Mouse (Mus musculus) hindbrain, embryonic 11.5 days (tissue): ENCODE measurements at regions not wholly inside any gene's neighbourhood (a gene's known extent, or its start where the extent isn't known, plus 50 kb on each side); places are given as distances from the start of the nearest gene placed in this dataset.

ENCODE experiments used
- ATAC-seq: fragments of 200-750 bp; cut with Nextera tagmentation; 2 replicates; pipeline ENCODE4 v1.8.0; 2017; ENCODE audit warnings: mild to moderate bottlenecking, moderate TSS enrichment, moderate library complexity; ENCODE audit not compliant: low FRiP score
- DNase-seq: peaks from one replicate; pipeline ENCODE4 v3.0.0-alpha.2; 2015; ENCODE audit warnings: low spot score
- H3K27ac ChIP-seq: fragments of 300-500 bp; sonication (generic); 2 replicates; pipeline ENCODE4 v1.5.1; 2014; ENCODE audit warnings: mild to moderate bottlenecking, low read depth, low read length
- H3K27me3 ChIP-seq: fragments of 300-500 bp; sonication (generic); 2 replicates; pipeline ENCODE4 v1.6.1; 2014; ENCODE audit warnings: mild to moderate bottlenecking, low read length, moderate library complexity, mixed read lengths; ENCODE audit not compliant: control insufficient read depth, insufficient read depth
- H3K36me3 ChIP-seq: fragments of 300-500 bp; sonication (generic); 2 replicates; pipeline ENCODE4 v1.6.1; 2014; ENCODE audit warnings: mild to moderate bottlenecking, low read length, moderate library complexity, mixed read lengths; ENCODE audit not compliant: control insufficient read depth, insufficient read depth
- H3K4me1 ChIP-seq: fragments of 300-500 bp; sonication (generic); replicated peaks from 2 replicates; pipeline ENCODE4 v1.6.1; 2014; ENCODE audit warnings: low read length, mixed read lengths; ENCODE audit not compliant: control insufficient read depth, insufficient read depth
- H3K4me2 ChIP-seq: fragments of 300-500 bp; sonication (generic); replicated peaks from 2 replicates; pipeline ENCODE4 v1.6.1; 2014; ENCODE audit warnings: mild to moderate bottlenecking, low read depth, low read length
- H3K4me3 ChIP-seq: fragments of 300-500 bp; sonication (generic); 2 replicates; pipeline ENCODE4 v1.5.1; 2014; ENCODE audit warnings: low read depth, low read length
- H3K9ac ChIP-seq: fragments of 300-500 bp; sonication (generic); 2 replicates; pipeline ENCODE4 v1.6.1; 2014; ENCODE audit warnings: low read depth, low read length
- H3K9me3 ChIP-seq: fragments of 300-500 bp; sonication (generic); 2 replicates; pipeline ENCODE4 v1.6.1; 2016; ENCODE audit warnings: low read length; ENCODE audit not compliant: control insufficient read depth
- WGBS: fragments of 180-500 bp; shearing (Covaris S2); extraction: QIAGEN DNeasy Blood & Tissue Kit; methylation state at CpG from one replicate; pipeline ENCODE4 v1.1.7; 2014; 5-methylcytosine and 5-hydroxymethylcytosine counted together

DNA sequence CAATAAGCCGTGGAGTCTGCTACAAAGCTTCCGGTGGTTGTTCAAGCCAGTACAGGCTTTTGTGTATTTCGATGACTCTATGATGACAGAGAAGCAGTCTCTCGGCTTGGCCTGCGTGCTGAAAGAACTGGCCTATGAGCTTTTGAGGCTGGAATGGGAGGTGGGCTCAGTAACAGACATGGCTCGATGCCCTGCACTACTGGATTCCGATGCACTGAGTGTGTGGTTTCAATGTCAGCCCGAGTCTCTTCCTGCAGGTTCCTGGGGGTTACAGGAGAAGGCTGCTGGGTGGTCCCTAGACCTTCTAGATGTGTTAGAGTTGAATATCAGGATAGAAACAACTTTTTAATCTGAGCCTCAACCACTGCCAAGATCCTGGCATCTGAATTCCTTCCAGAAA, 53.2 kb downstream of the Gm815 start:
- H3K9me3 ChIP-seq, result no peaks in the 10 kb centered on the region
- no peaks in the 10 kb centered on the region for H3K4me1 ChIP-seq
- ATAC-seq (no peak), DNase-seq (no peak)
- no peaks in the 10 kb centered on the region for H3K36me3 ChIP-seq
- H3K4me2 ChIP-seq, result no peak overlapping the region
- no peak overlapping the region for H3K9ac ChIP-seq
- no peaks in the 10 kb centered on the region for H3K27me3 ChIP-seq
- no peak overlapping the region for H3K27ac ChIP-seq
- H3K4me3 ChIP-seq, result no peak overlapping the region
- 83% methylated on average over 8 of the region's 8 CpGs for WGBS

DNA sequence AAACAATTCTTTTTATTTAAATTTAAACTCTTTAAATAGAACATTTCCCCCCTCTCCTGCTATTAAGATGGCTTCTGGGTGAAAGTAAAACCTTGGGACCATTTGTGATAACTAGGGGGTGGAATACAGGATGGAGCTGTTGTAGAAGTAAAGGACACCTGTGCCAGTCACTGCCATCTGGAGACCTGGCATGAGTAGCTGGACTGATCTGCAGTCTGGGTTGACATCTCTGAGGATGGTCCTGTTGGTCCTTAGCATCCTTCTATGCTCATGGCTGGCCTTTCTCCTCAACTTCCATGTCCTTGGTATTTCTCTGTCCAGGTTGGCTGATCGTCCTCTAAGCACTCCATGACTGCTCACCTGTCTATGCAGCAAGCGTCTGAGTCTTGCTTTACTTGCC, 58.3 kb downstream of the Gm815 start:
- Histone ChIP-seq H3K27me3 (no peaks in the 10 kb centered on the region), H3K36me3 (no peaks in the 10 kb centered on the region), H3K27ac (no peak overlapping the region), H3K4me1 (no peaks in the 10 kb centered on the region), H3K9me3 (no peaks in the 10 kb centered on the region), H3K4me3 (no peak overlapping the region), H3K4me2 (no peak overlapping the region), H3K9ac (no peak overlapping the region)
- ATAC-seq (no peak), DNase-seq (no peak)
- 86% methylated on average over 2 of the region's 2 CpGs for WGBS

GRCm38 (mm10) chr19:26946562-26946961, 60.9 kb downstream of the Gm815 start:
- Histone ChIP-seq H3K4me3 (no peak overlapping the region), H3K4me2 (no peak overlapping the region), H3K27me3 (no peaks in the 10 kb centered on the region), H3K9me3 (no peaks in the 10 kb centered on the region), H3K9ac (no peak overlapping the region), H3K27ac (no peak overlapping the region), H3K36me3 (no peaks in the 10 kb centered on the region), H3K4me1 (no peaks in the 10 kb centered on the region)
- DNase-seq (no peak), ATAC-seq (no peak)
- 81% methylated on average over 3 of the region's 3 CpGs for WGBS

GRCm38 (mm10) chr19:26948479-26948878, 62.8 kb downstream of the Gm815 start:
- DNase-seq, result no peak
- 91% methylated on average over 2 of the region's 2 CpGs for WGBS
- no peak overlapping the region for H3K4me2 ChIP-seq
- no peak overlapping the region for H3K4me3 ChIP-seq
- no peaks in the 10 kb centered on the region for H3K36me3 ChIP-seq
- no peak overlapping the region for H3K9ac ChIP-seq
- no peak overlapping the region for H3K27ac ChIP-seq
- H3K27me3 ChIP-seq, result no peaks in the 10 kb centered on the region
- no peak for ATAC-seq
- H3K4me1 ChIP-seq, result no peaks in the 10 kb centered on the region
- H3K9me3 ChIP-seq, result no peaks in the 10 kb centered on the region

- Histone ChIP-seq H3K27ac (no peak overlapping the region), H3K9me3 (no peaks in the 10 kb centered on the region), H3K36me3 (no peaks in the 10 kb centered on the region), H3K9ac (no peak overlapping the region), H3K4me3 (no peak overlapping the region), H3K4me1 (no peaks in the 10 kb centered on the region), H3K27me3 (no peaks in the 10 kb centered on the region), H3K4me2 (no peak overlapping the region)
- no peak for ATAC-seq
- 90% methylated on average over 4 of the region's 4 CpGs for WGBS
- DNase-seq, result no peak
Observed at GRCm38 (mm10) chr19:26949153-26949552, 63.5 kb downstream of the Gm815 start.

DNA sequence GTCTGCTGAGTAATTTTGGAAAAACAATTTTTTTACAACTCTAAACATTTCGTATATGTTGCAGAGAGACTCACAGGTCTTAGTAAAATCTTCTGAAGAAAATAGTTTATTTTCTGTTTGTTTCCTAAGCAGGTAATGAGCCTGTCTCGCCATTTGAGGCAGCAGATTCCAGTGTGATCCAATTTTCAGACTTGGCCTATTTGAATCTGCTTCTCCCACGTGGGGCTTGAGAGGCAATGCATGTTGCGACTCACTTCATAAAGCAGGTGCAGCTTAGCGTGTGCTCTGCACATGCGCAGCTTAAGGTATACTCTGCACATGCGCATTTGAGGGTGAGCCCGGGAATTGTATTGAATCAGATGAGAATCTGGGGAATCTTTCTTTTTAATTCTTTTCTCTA, 67.7 kb downstream of the Gm815 start:
- no peak for ATAC-seq
- Histone ChIP-seq H3K9ac (no peak overlapping the region), H3K4me2 (no peak overlapping the region), H3K9me3 (no peaks in the 10 kb centered on the region), H3K4me1 (no peaks in the 10 kb centered on the region), H3K27me3 (no peaks in the 10 kb centered on the region), H3K4me3 (no peak overlapping the region), H3K36me3 (no peaks in the 10 kb centered on the region), H3K27ac (no peak overlapping the region)
- no peak for DNase-seq
- 86% methylated on average over 8 of the region's 8 CpGs for WGBS

DNA sequence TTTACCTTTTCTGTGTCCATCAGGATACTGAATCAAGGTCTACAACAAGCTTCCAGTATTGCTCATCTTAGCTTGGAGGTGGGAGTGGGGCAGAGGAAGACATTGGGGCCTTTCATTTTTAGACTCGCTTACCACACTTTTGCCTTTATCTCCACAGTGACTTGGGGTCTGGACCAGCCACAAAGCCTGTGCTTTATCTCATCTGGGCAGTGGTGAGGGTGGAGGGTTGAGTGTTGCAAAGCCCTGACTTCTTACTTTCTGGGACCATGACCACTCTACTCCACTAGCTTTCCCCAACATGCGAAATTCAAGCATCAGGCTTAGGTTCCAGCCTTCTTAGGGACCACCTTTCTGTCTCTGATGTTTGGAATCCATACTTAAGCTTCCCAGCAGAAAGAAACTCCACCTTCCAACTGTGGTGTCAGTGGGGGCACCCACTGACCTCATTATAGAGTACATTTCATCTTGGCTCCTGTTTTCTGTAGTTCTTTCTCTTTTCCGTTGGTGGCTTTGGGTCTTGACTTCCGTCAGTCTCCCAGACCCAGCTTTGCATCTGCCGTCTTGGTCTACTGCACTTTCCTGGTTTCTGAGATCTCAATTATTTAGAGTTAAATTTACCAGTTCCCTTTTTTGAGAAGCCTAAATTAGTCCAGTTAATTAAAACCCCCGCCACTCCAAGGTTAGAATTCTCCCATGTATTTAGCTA, 80.5 kb downstream of the Gm815 start:
- Histone ChIP-seq H3K9ac (no peak overlapping the region), H3K4me1 (no peaks in the 10 kb centered on the region), H3K36me3 (no peaks in the 10 kb centered on the region), H3K27ac (no peak overlapping the region), H3K27me3 (no peaks in the 10 kb centered on the region), H3K4me3 (no peak overlapping the region), H3K4me2 (no peak overlapping the region), H3K9me3 (no peaks in the 10 kb centered on the region)
- ATAC-seq (no peak), DNase-seq (no peak)
- 91% methylated on average over 6 of the region's 6 CpGs for WGBS

- no peak overlapping the region for H3K9ac ChIP-seq
- no peak overlapping the region for H3K4me3 ChIP-seq
- no peak for DNase-seq
- H3K27ac ChIP-seq, result no peak overlapping the region
- ATAC-seq, result no peak
- H3K27me3 ChIP-seq, result no peaks in the 10 kb centered on the region
- H3K4me1 ChIP-seq, result peaks cover 5% of the 10 kb centered on the region; the same call in 1 of the 2 replicates
- WGBS, result 75% methylated on average over 1 of the region's 1 CpGs
- no peak overlapping the region for H3K4me2 ChIP-seq
- H3K36me3 ChIP-seq, result no peaks in the 10 kb centered on the region
- no peaks in the 10 kb centered on the region for H3K9me3 ChIP-seq
Observed at GRCm38 (mm10) chr19:26973058-26973457, 87.4 kb downstream of the Gm815 start.

GRCm38 (mm10) chr19:26973773-26974548, 88.3 kb downstream of the Gm815 start:
- Histone ChIP-seq H3K27me3 (no peaks in the 10 kb centered on the region), H3K9me3 (no peaks in the 10 kb centered on the region), H3K36me3 (no peaks in the 10 kb centered on the region), H3K4me2 (no peak overlapping the region), H3K9ac (no peak overlapping the region), H3K4me1 (peaks cover 5% of the 10 kb centered on the region; the same call in 1 of the 2 replicates), H3K27ac (no peak overlapping the region), H3K4me3 (no peak overlapping the region)
- WGBS, result 86% methylated on average over 6 of the region's 6 CpGs
- no peak for DNase-seq
- no peak for ATAC-seq
